Mouse (Mus musculus) C2C12 (cell line): ENCODE data around the gene Tmem50a. TPM values are rescaled to one million over a fixed set of nuclear protein-coding genes. Genes with fewer than 3 reads are reported as not detected.

ENCODE experiments used
- H3K27me3 ChIP-seq: one replicate; pipeline ENCODE4 v1.6.1; 2011; ENCODE audit not compliant: control insufficient read depth, insufficient read depth, insufficient read length
- H3K36me3 ChIP-seq: one replicate; pipeline ENCODE4 v1.6.1; 2011; ENCODE audit not compliant: control insufficient read depth, insufficient read depth
- H3K4me3 ChIP-seq: one replicate; pipeline ENCODE4 v1.5.1; 2011; ENCODE audit warnings: mild to moderate bottlenecking, control low read depth; ENCODE audit not compliant: poor library complexity, insufficient read depth, severe bottlenecking
- H3K79me2 ChIP-seq: one replicate; pipeline ENCODE4 v1.6.1; 2011; ENCODE audit not compliant: control insufficient read depth, insufficient read depth
- H3K79me3 ChIP-seq: one replicate; pipeline ENCODE4 v1.6.1; 2011; ENCODE audit warnings: low read depth, control low read depth
- H3ac ChIP-seq: one replicate; pipeline ENCODE3; 2011; ENCODE audit warnings: low read depth; ENCODE audit not compliant: control insufficient read depth, insufficient read length
- CEBPB ChIP-seq: IDR thresholded peaks from one replicate; pipeline ENCODE4 v1.6.1; 2011; ENCODE audit warnings: low read depth, mild to moderate bottlenecking, control low read depth, moderate library complexity
- CTCF ChIP-seq: IDR thresholded peaks from one replicate; pipeline ENCODE4 v1.5.1; 2011; ENCODE audit not compliant: control insufficient read depth, insufficient read depth, insufficient read length
- FOSL1 ChIP-seq: IDR thresholded peaks from one replicate; pipeline ENCODE4 v1.8.0; 2011; ENCODE audit warnings: mild to moderate bottlenecking, low read length; ENCODE audit not compliant: poor library complexity, insufficient read depth, severe bottlenecking
- MAX ChIP-seq: IDR thresholded peaks from one replicate; pipeline ENCODE4 v1.6.1; 2011; ENCODE audit warnings: mild to moderate bottlenecking, control low read depth
- MYOD1 ChIP-seq: IDR thresholded peaks from one replicate; pipeline ENCODE4 v1.6.1; 2011; ENCODE audit warnings: low read depth; ENCODE audit not compliant: control insufficient read depth, insufficient read length
- MYOG ChIP-seq: IDR thresholded peaks from one replicate; pipeline ENCODE4 v1.6.1; 2011; ENCODE audit not compliant: control insufficient read depth, insufficient read length; ENCODE audit errors: extremely low read depth
- USF1 ChIP-seq: IDR thresholded peaks from one replicate; pipeline ENCODE4 v1.6.1; 2011; ENCODE audit warnings: low read depth, mild to moderate bottlenecking, control low read depth, moderate library complexity
- polyA plus RNA-seq: library from polyadenylated mRNA; unstranded; fragments of >200 nt; fragmentation: generic; extraction: Trizol; gene quantifications from one replicate; pipeline ENCODE4 v1.2.1, GENCODE M21; 2012; ENCODE audit warnings: missing spikeins

Gene Tmem50a
- polyA plus RNA-seq, 1 experiment: 94.9 TPM

GRCm38 (mm10) chr4:134852438-134853255 is 62.2 kb downstream of the Tmem50a start:
- Histone ChIP-seq H3K27me3 (no peaks in the 10 kb centered on the region), H3K79me2 (peaks cover 53% of the 10 kb centered on the region), H3K36me3 (no peaks in the 10 kb centered on the region), H3K4me3 (peak overlapping the region; percentile 64), H3K79me3 (peaks cover 34% of the 10 kb centered on the region), H3ac (peak overlapping the region; percentile 82)
- TF ChIP-seq MAX: peak; percentile 11
- no peak for TF ChIP-seq CEBPB
- TF ChIP-seq FOSL1: no peak

GRCm38 (mm10) chr4:134851876-134852275 is 62.9 kb downstream of the Tmem50a start:
- Histone ChIP-seq H3ac (peak overlapping the region; percentile 7), H3K36me3 (no peaks in the 10 kb centered on the region), H3K79me3 (peaks cover 38% of the 10 kb centered on the region), H3K4me3 (no peak overlapping the region), H3K27me3 (no peaks in the 10 kb centered on the region), H3K79me2 (peaks cover 61% of the 10 kb centered on the region)
- no peak for TF ChIP-seq MYOD1
- no peak for TF ChIP-seq CEBPB
- no peak for TF ChIP-seq MYOG
- TF ChIP-seq FOSL1: no peak
- TF ChIP-seq MAX: no peak
- no peak for TF ChIP-seq USF1
- TF ChIP-seq CTCF: no peak

DNA sequence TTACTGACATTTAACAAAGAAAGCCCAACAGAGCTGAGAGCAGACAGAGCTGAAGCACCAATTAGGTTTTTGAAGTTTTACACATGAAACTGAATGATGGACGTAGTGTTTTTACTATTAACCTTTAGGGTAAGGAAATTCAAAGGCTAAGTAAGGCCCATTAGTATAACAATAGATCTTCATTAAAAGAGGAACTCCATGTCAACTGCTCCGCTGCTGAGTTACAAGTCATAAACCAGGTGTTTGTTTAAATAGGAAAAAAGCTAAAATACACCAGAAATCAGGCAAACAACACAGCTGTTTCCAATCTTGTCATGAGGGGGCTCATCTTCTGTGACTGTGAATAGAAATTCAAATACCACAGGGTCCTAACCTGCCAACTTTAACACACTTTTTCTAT is 63.6 kb downstream of the Tmem50a start:
- no peaks in the 10 kb centered on the region for H3K36me3 ChIP-seq
- no peak overlapping the region for H3K4me3 ChIP-seq
- no peak for TF ChIP-seq MAX
- TF ChIP-seq CTCF: no peak
- no peak for TF ChIP-seq MYOG
- no peak for TF ChIP-seq USF1
- no peak for TF ChIP-seq MYOD1
- TF ChIP-seq CEBPB: no peak
- TF ChIP-seq FOSL1: no peak
- peaks cover 38% of the 10 kb centered on the region for H3K79me3 ChIP-seq
- H3ac ChIP-seq: no peak overlapping the region
- H3K27me3 ChIP-seq: no peaks in the 10 kb centered on the region
- H3K79me2 ChIP-seq: peaks cover 67% of the 10 kb centered on the region

DNA sequence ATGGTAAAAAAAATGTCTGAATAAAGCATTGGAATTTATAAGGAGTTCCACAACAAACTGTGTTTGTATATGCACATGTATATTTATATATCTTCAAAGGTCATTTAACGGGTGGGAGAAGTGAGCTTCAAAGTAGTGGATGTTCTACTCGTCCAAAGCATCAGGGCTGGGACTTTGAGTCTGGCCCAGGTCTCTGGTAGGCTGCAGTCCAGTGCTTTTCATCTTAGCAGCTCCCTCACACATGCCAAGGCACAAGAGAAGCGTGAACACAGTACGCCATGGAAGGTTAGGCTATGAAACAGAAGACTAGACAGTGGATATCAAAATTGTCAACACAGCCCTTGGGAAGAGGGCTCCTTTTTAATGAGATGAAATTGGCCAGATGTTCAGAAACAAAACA is 64.3 kb downstream of the Tmem50a start:
- peaks cover 74% of the 10 kb centered on the region for H3K79me2 ChIP-seq
- no peak overlapping the region for H3ac ChIP-seq
- no peak overlapping the region for H3K4me3 ChIP-seq
- TF ChIP-seq USF1: no peak
- no peak for TF ChIP-seq MAX
- TF ChIP-seq FOSL1: no peak
- TF ChIP-seq CTCF: no peak
- TF ChIP-seq CEBPB: no peak
- no peak for TF ChIP-seq MYOG
- no peak for TF ChIP-seq MYOD1
- peaks cover 43% of the 10 kb centered on the region for H3K79me3 ChIP-seq
- H3K36me3 ChIP-seq: no peaks in the 10 kb centered on the region
- no peaks in the 10 kb centered on the region for H3K27me3 ChIP-seq

Other genes starting within 250 kb of the Tmem50a start
- 6.7 TPM for gene Man1c1, start 210.7 kb downstream of the Tmem50a start, polyA plus RNA-seq
- gene Ldlrap1, start 147.0 kb downstream of the Tmem50a start, polyA plus RNA-seq: 30.8 TPM
- gene Maco1, start 61.7 kb downstream of the Tmem50a start, polyA plus RNA-seq: 14.6 TPM
- gene Rhd, start 50.5 kb downstream of the Tmem50a start, polyA plus RNA-seq: 0.14 TPM
- 35.4 TPM for gene Rsrp1, start 8.6 kb upstream of the Tmem50a start, polyA plus RNA-seq
- gene Syf2, start 15.9 kb upstream of the Tmem50a start, polyA plus RNA-seq: 48.6 TPM
- gene Runx3, start 205.6 kb upstream of the Tmem50a start, polyA plus RNA-seq: 19.5 TPM